Comparison of ENCODE assay signal across 23 mouse cellular contexts in genomic region chr3:14819844-14820504, GRCm38 (mm10). TPM values are rescaled to one million over a fixed set of nuclear protein-coding genes. Genes with fewer than 3 reads are reported as not detected.
"Had no signal": no experiment of that assay in that cellular context is flagged by ENCODE, and none has a peak within 500 bp of the region (broad histone marks: within the 10 kb centered on the region; RNA-seq: fewer than 3 reads in every experiment).

No protein-coding gene starts in this region.

- H3K4me3 ChIP-seq: left cerebral cortex, adult 2 months; limb, embryonic 12.5 days; limb, embryonic 15.5 days; lung, embryonic 15.5 days; midbrain, embryonic 12.5 days; midbrain, embryonic 15.5 days; myocyte; neural tube, embryonic 13.5 days had no signal

- H3K27me3 ChIP-seq: limb, embryonic 12.5 days; limb, embryonic 15.5 days; lung, embryonic 15.5 days; midbrain, embryonic 12.5 days; midbrain, embryonic 15.5 days; neural tube, embryonic 13.5 days had no signal

- H3K27ac ChIP-seq: kidney, postnatal 0 days; left cerebral cortex, adult 2 months; limb, embryonic 12.5 days; limb, embryonic 15.5 days; lung, embryonic 15.5 days; midbrain, embryonic 12.5 days; midbrain, embryonic 15.5 days; neural tube, embryonic 13.5 days had no signal

- H3K4me2 ChIP-seq: limb, embryonic 12.5 days; limb, embryonic 15.5 days; lung, embryonic 15.5 days; midbrain, embryonic 12.5 days; midbrain, embryonic 15.5 days; neural tube, embryonic 13.5 days had no signal

- H3K4me1 ChIP-seq: limb, embryonic 12.5 days; limb, embryonic 15.5 days; lung, embryonic 15.5 days; midbrain, embryonic 12.5 days; midbrain, embryonic 15.5 days; neural tube, embryonic 13.5 days had no signal

- H3K36me3 ChIP-seq: limb, embryonic 12.5 days; limb, embryonic 15.5 days; lung, embryonic 15.5 days; midbrain, embryonic 12.5 days; midbrain, embryonic 15.5 days; neural tube, embryonic 13.5 days had no signal

- DNase-seq: kidney, adult 2 months; kidney, postnatal 25 days; layer of hippocampus, postnatal 36 days; left cerebral cortex, postnatal 4 days; lung, adult 18-20 months; lung, postnatal 10 days; lung, postnatal 36 days; thymus, adult 18-20 months; thymus, postnatal 36 days had no signal

- ATAC-seq: intestine, embryonic 16.5 days; midbrain, embryonic 15.5 days had no signal

- H3K9me3 ChIP-seq: limb, embryonic 12.5 days; limb, embryonic 15.5 days; lung, embryonic 15.5 days; midbrain, embryonic 12.5 days; midbrain, embryonic 15.5 days; neural tube, embryonic 13.5 days had no signal

- H3K9ac ChIP-seq: limb, embryonic 12.5 days; limb, embryonic 15.5 days; lung, embryonic 15.5 days; midbrain, embryonic 12.5 days; midbrain, embryonic 15.5 days; neural tube, embryonic 13.5 days had no signal

RNA-seq across cellular contexts. Expression of gene Car1, which starts 11.8 kb away (rescaled TPM):
- total RNA-seq: layer of hippocampus, adult 8-10 months; layer of hippocampus, postnatal 10 days; layer of hippocampus, postnatal 36 days; left cerebral cortex, adult 2 months; left cerebral cortex, postnatal 4 days had no signal
- polyA plus RNA-seq: kidney, embryonic 14.5 days; limb, embryonic 12.5 days; midbrain, embryonic 12.5 days; neural tube, embryonic 13.5 days; small intestine, adult 2 months had no signal
